Mouse (Mus musculus) T-helper 2 cell (primary cell): Measurements from ENCODE around the gene Rexo1.
"Not testable (repeated sequence)": the region's sequence is repeated elsewhere in the genome, so short reads cannot be mapped to it uniquely, and the experiment has no call there.

ENCODE experiments used
- in situ Hi-C: fragments of 300-600 bp; cut with MboI, MseI; formaldehyde crosslinking; loops from one replicate; pipeline ENCODE4 v1.15.1; 2025; ENCODE audit warnings: high pct_unique_total_duplicates

The Rexo1 gene

GRCm38 (mm10) chr10:80561116-80561944 is at the start of gene Rexo1:
Gene Rexo1 (minus strand): TSS chr10:80561560.
- in situ Hi-C loops: no loop called here

- in situ Hi-C loops: no loop called here
Observed at GRCm38 (mm10) chr10:80611024-80611423, 49.7 kb upstream of the Rexo1 start.

GRCm38 (mm10) chr10:80610116-80610785 is 48.9 kb upstream of the Rexo1 start:
- in situ Hi-C loops: no loop called here

- in situ Hi-C loops: no loop called here
Observed at GRCm38 (mm10) chr10:80609269-80609924, 48.0 kb upstream of the Rexo1 start.

GRCm38 (mm10) chr10:80608435-80608834 is 47.1 kb upstream of the Rexo1 start:
- in situ Hi-C loops: no loop called here

GRCm38 (mm10) chr10:80606737-80607350 is 45.5 kb upstream of the Rexo1 start:
- in situ Hi-C loops: no loop called here

- in situ Hi-C loops: no loop called here
Observed at GRCm38 (mm10) chr10:80606306-80606705, 44.9 kb upstream of the Rexo1 start.

GRCm38 (mm10) chr10:80605721-80606120 is 44.4 kb upstream of the Rexo1 start, which contains the start of gene Gm49322:
Gene Gm49322 (plus strand): TSS chr10:80606021.
- in situ Hi-C loops: not testable (repeated sequence)

GRCm38 (mm10) chr10:80604988-80605387 is 43.6 kb upstream of the Rexo1 start:
- in situ Hi-C loops: no loop called here

- in situ Hi-C loops: no loop called here
Observed at GRCm38 (mm10) chr10:80604001-80604509, 42.7 kb upstream of the Rexo1 start.

GRCm38 (mm10) chr10:80603364-80603763 is 42.0 kb upstream of the Rexo1 start:
- in situ Hi-C loops: no loop called here

GRCm38 (mm10) chr10:80602698-80603325 is 41.5 kb upstream of the Rexo1 start, which contains the start of the genes Scamp4 and Adat3:
Gene Scamp4 (plus strand): TSS chr10:80602872.
Gene Adat3 (plus strand): TSS chr10:80602880.
- in situ Hi-C loops: no loop called here

GRCm38 (mm10) chr10:80596318-80596717 is 35.0 kb upstream of the Rexo1 start:
- in situ Hi-C loops: loop anchor here (10.0 kb wide), 1 partner anchor 358 kb away; no protein-coding TSS in a partner anchor

GRCm38 (mm10) chr10:80589879-80590854 is 28.8 kb upstream of the Rexo1 start, which contains the start of gene Abhd17a:
Gene Abhd17a (minus strand): TSS chr10:80590341.
- in situ Hi-C loops: loop anchor here (10.0 kb wide), 1 partner anchor 365 kb away; no protein-coding TSS in a partner anchor

- in situ Hi-C loops: no loop called here
Observed at GRCm38 (mm10) chr10:80589127-80589878, 27.9 kb upstream of the Rexo1 start.

GRCm38 (mm10) chr10:80587305-80587657 is 25.9 kb upstream of the Rexo1 start:
- in situ Hi-C loops: no loop called here

- in situ Hi-C loops: no loop called here
Observed at GRCm38 (mm10) chr10:80586407-80587304, 25.3 kb upstream of the Rexo1 start.

GRCm38 (mm10) chr10:80585581-80585980 is 24.2 kb upstream of the Rexo1 start:
- in situ Hi-C loops: no loop called here
